Comparison of ENCODE assay signal across 8 mouse cellular contexts in the genomic region with DNA sequence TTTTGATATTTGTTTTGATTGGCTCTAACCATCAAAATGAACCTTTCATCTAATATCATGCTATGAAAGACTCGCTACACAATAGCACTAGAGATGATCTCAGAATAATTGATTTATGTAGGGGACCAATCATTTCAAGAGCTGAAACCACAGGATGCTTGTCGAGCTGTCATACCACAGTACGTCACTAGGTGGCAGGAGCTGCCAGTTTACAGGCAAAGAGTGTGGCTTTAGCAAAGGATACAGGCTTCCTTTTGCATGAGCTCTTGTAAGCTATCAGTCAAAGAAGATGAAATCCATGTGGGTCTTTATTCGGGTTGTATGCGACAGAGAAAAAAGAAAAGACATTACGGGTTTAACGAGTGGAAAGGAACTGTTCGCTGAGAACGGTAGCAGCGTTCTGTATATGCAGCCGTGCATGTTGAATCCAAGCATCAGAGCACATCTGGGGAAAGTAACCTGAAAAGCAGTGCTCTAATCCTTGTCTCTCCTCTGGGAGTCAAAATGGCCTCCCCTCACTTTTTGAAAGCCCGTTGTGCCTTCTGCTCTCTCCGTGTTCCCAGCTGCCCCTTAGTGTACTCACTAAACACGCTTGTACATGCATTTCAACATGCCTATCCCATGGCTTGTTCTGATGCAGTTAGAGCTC.
A peak's percentile ranks its signal among the peaks of the same experiment; 100 is the strongest.
DNase-seq lines count a peak whose midpoint lies in the region; ATAC-seq lines count a peak whose summit lies in the region.

No protein-coding gene starts in this region.

- H3K36me3 ChIP-seq in limb, embryonic 15.5 days, result no peaks in the 10 kb centered on the region
- no peaks in the 10 kb centered on the region for H3K36me3 ChIP-seq in neural tube, embryonic 13.5 days

- 23% methylated on average over 14 of the region's 14 CpGs for WGBS in limb, embryonic 15.5 days
- 41% methylated on average over 14 of the region's 14 CpGs for WGBS in neural tube, embryonic 13.5 days

- H3K4me2 ChIP-seq in limb, embryonic 15.5 days, result 0 out of 2 replicates have a peak overlapping the region, but pooled peaks have one; percentile 13
- H3K4me2 ChIP-seq in neural tube, embryonic 13.5 days, result no peak overlapping the region

- H3K9ac ChIP-seq in limb, embryonic 15.5 days, result no peak overlapping the region
- H3K9ac ChIP-seq in neural tube, embryonic 13.5 days, result no peak overlapping the region

- H3K4me3 ChIP-seq in limb, embryonic 15.5 days, result no peak overlapping the region
- H3K4me3 ChIP-seq in neural tube, embryonic 13.5 days, result no peak overlapping the region

- no peak for ATAC-seq in limb, embryonic 15.5 days (ENCODE audit: insufficient number of reproducible peaks, low FRiP score, low TSS enrichment, low read depth)
- ATAC-seq in neural tube, embryonic 13.5 days (ENCODE audit: low read depth), result peak; percentile 70

- H3K27me3 ChIP-seq in limb, embryonic 15.5 days, result no peaks in the 10 kb centered on the region
- no peaks in the 10 kb centered on the region for H3K27me3 ChIP-seq in neural tube, embryonic 13.5 days

- H3K27ac ChIP-seq in limb, embryonic 15.5 days, result no peak overlapping the region
- H3K27ac ChIP-seq in neural tube, embryonic 13.5 days (replicated peaks), result peak overlapping the region; percentile 47; the same call in 1 of the 2 replicates

- no peaks in the 10 kb centered on the region for H3K9me3 ChIP-seq in limb, embryonic 15.5 days
- no peaks in the 10 kb centered on the region for H3K9me3 ChIP-seq in neural tube, embryonic 13.5 days

- H3K4me1 ChIP-seq in limb, embryonic 15.5 days, result no peaks in the 10 kb centered on the region
- H3K4me1 ChIP-seq in neural tube, embryonic 13.5 days (replicated peaks), result peaks cover 14% of the 10 kb centered on the region

- peak; percentile 13 for DNase-seq in 3134 (ENCODE audit: extremely low read depth, insufficient read length, low spot score)
- DNase-seq in WW6 (ENCODE audit: low read depth, low spot score), result peak; percentile 31
- DNase-seq in cerebellum, postnatal 25 days, result peak; percentile 85 to 92
- DNase-seq in frontal cortex, postnatal 36 days (ENCODE audit: low spot score in 2 of 2), result peak; percentile 86 to 94
- peak; percentile 87 for DNase-seq in kidney, postnatal 10 days
- peak; percentile 50 for DNase-seq in thymus, postnatal 14 days

Comparison
In these comparisons a context has a peak if more than half of its experiments do, and no peak if none do; other contexts are left out.
1. DNase-seq: peak in every context shown above with its lines; median percentile 90 in frontal cortex, postnatal 36 days; 88 in cerebellum, postnatal 25 days; 87 in kidney, postnatal 10 days; 50 in thymus, postnatal 14 days; 31 in WW6; 13 in 3134.